ENCODE assay signal across 9 mouse cellular contexts in genomic region chr16:34996133-34996532, GRCm38 (mm10). TPM values are rescaled to one million over a fixed set of nuclear protein-coding genes. Genes with fewer than 3 reads are reported as not detected.
DNase-seq lines count a peak whose midpoint lies in the region; ATAC-seq and TF ChIP-seq lines count a peak whose summit lies in the region.
"Had no signal": no experiment of that assay in that cellular context is flagged by ENCODE, and none has a peak within 500 bp of the region (broad histone marks: within the 10 kb centered on the region; RNA-seq: fewer than 3 reads in every experiment).

No protein-coding gene starts in this region.

- 45% methylated on average over 5 of the region's 5 CpGs for WGBS in forebrain, embryonic 14.5 days
- WGBS in forebrain, embryonic 10.5 days = 80% methylated on average over 5 of the region's 5 CpGs
- WGBS in intestine, embryonic 14.5 days = 26% methylated on average over 5 of the region's 5 CpGs
- WGBS in midbrain, embryonic 16.5 days = 60% methylated on average over 5 of the region's 5 CpGs

- ATAC-seq in forebrain, embryonic 14.5 days = no peak
- ATAC-seq in frontal cortex, adult (ENCODE audit: low TSS enrichment) = peak; percentile 61
- ATAC-seq in intestine, embryonic 14.5 days (replicated peaks; ENCODE audit: low FRiP score, low TSS enrichment, low read depth) = no peak
- no peak for ATAC-seq in midbrain, embryonic 16.5 days

- H3K36me3 ChIP-seq in forebrain, embryonic 14.5 days (ENCODE audit: control insufficient read depth, insufficient read depth, low read length) = no peaks in the 10 kb centered on the region
- no peaks in the 10 kb centered on the region for H3K36me3 ChIP-seq in forebrain, embryonic 10.5 days (replicated peaks)
- H3K36me3 ChIP-seq in intestine, embryonic 14.5 days (ENCODE audit: control insufficient read depth, insufficient read depth, low read length) = peaks cover under 1% of the 10 kb centered on the region; the same call in 1 of the 2 replicates
- no peaks in the 10 kb centered on the region for H3K36me3 ChIP-seq in midbrain, embryonic 16.5 days (ENCODE audit: control insufficient read depth, insufficient read depth, low read length)
- H3K36me3 ChIP-seq: neural tube, embryonic 12.5 days had no signal

- H3K4me3 ChIP-seq in forebrain, embryonic 14.5 days (ENCODE audit: low read depth, low read length) = no peak overlapping the region
- no peak overlapping the region for H3K4me3 ChIP-seq in forebrain, embryonic 10.5 days
- peak overlapping the region; percentile 21 for H3K4me3 ChIP-seq in intestine, embryonic 14.5 days (ENCODE audit: low read depth, low read length)
- no peak overlapping the region for H3K4me3 ChIP-seq in left cerebral cortex, adult 2 months
- H3K4me3 ChIP-seq in midbrain, embryonic 16.5 days (ENCODE audit: low read depth, low read length) = no peak overlapping the region
- H3K4me3 ChIP-seq: neural tube, embryonic 12.5 days had no signal

- H3K4me1 ChIP-seq in forebrain, embryonic 14.5 days (ENCODE audit: control insufficient read depth, insufficient read depth, low read length) = peaks cover 11% of the 10 kb centered on the region
- peaks cover 30% of the 10 kb centered on the region for H3K4me1 ChIP-seq in forebrain, embryonic 10.5 days
- peaks cover 20% of the 10 kb centered on the region for H3K4me1 ChIP-seq in intestine, embryonic 14.5 days (replicated peaks; ENCODE audit: control insufficient read depth, insufficient read depth, low read length)
- peaks cover 7% of the 10 kb centered on the region for H3K4me1 ChIP-seq in midbrain, embryonic 16.5 days (ENCODE audit: control insufficient read depth, insufficient read depth, low read length)

- DNase-seq in forebrain, embryonic 14.5 days (ENCODE audit: low spot score) = peak; percentile 77
- no peak for DNase-seq in forebrain, embryonic 10.5 days (ENCODE audit: extremely low spot score, low spot score)
- peak; percentile 62 for DNase-seq in MN1 (ENCODE audit: low spot score)
- DNase-seq in intestine, embryonic 14.5 days (ENCODE audit: low spot score) = no peak
- peak; percentile 77 to 82 for DNase-seq in left cerebral cortex, adult 2 months (ENCODE audit: extremely low spot score in 1 of 2, low spot score in 2 of 2)
- peak; percentile 81 to 82 for DNase-seq in right cerebral cortex, postnatal 36 days (ENCODE audit: low spot score in 2 of 2)

- no peak overlapping the region for H3K27ac ChIP-seq in forebrain, embryonic 14.5 days (ENCODE audit: low read depth, low read length)
- no peak overlapping the region for H3K27ac ChIP-seq in forebrain, embryonic 10.5 days
- H3K27ac ChIP-seq in intestine, embryonic 14.5 days (ENCODE audit: low read depth) = peak overlapping the region; percentile 80
- H3K27ac ChIP-seq in left cerebral cortex, adult 2 months = peak overlapping the region; percentile 80
- H3K27ac ChIP-seq in midbrain, embryonic 16.5 days (ENCODE audit: low read length) = no peak overlapping the region
- H3K27ac ChIP-seq: neural tube, embryonic 12.5 days had no signal

- no peak overlapping the region for H3K9ac ChIP-seq in forebrain, embryonic 14.5 days (ENCODE audit: low read length)
- H3K9ac ChIP-seq in intestine, embryonic 14.5 days (ENCODE audit: low read length) = peak overlapping the region; percentile 63
- H3K9ac ChIP-seq in midbrain, embryonic 16.5 days (ENCODE audit: low read depth, low read length) = no peak overlapping the region
- H3K9ac ChIP-seq: neural tube, embryonic 12.5 days had no signal

- H3K27me3 ChIP-seq in forebrain, embryonic 14.5 days (replicated peaks; ENCODE audit: control insufficient read depth, insufficient read depth, low read length) = no peaks in the 10 kb centered on the region
- peaks cover 17% of the 10 kb centered on the region for H3K27me3 ChIP-seq in forebrain, embryonic 10.5 days (ENCODE audit: poor library complexity, severe bottlenecking)
- H3K27me3 ChIP-seq in intestine, embryonic 14.5 days (replicated peaks; ENCODE audit: control insufficient read depth, insufficient read depth, low read length) = no peaks in the 10 kb centered on the region
- no peaks in the 10 kb centered on the region for H3K27me3 ChIP-seq in midbrain, embryonic 16.5 days (ENCODE audit: control insufficient read depth, insufficient read depth, low read depth, low read length)

- intact Hi-C loops in left cerebral cortex, adult 2 months (cut with DNase I) = no loop called here

- no peak overlapping the region for H3K4me2 ChIP-seq in forebrain, embryonic 14.5 days (ENCODE audit: low read length)
- peak overlapping the region; percentile 44 for H3K4me2 ChIP-seq in intestine, embryonic 14.5 days (ENCODE audit: low read length)
- H3K4me2 ChIP-seq in midbrain, embryonic 16.5 days (ENCODE audit: low read length) = no peak overlapping the region
- H3K4me2 ChIP-seq: neural tube, embryonic 12.5 days had no signal

- TF ChIP-seq CTCF in left cerebral cortex, adult 2 months (IDR thresholded peaks at IDR 0.05) = no peak

- no peaks in the 10 kb centered on the region for H3K9me3 ChIP-seq in forebrain, embryonic 14.5 days (replicated peaks; ENCODE audit: control insufficient read depth, low read length)
- no peaks in the 10 kb centered on the region for H3K9me3 ChIP-seq in forebrain, embryonic 10.5 days
- no peaks in the 10 kb centered on the region for H3K9me3 ChIP-seq in intestine, embryonic 14.5 days (ENCODE audit: control insufficient read depth, low read length)
- H3K9me3 ChIP-seq in midbrain, embryonic 16.5 days (replicated peaks; ENCODE audit: control insufficient read depth, low read length, poor library complexity, severe bottlenecking) = no peaks in the 10 kb centered on the region
- H3K9me3 ChIP-seq: neural tube, embryonic 12.5 days had no signal

RNA-seq across cellular contexts. Expression of gene Hacd2, which starts 26.1 kb away (rescaled TPM):
- polyA plus RNA-seq in forebrain, embryonic 14.5 days (2014; fragmentation: Nextera tagmentation; extraction: Ambion mirVana) = 19.8 and 32.1 TPM in 2 replicates
- 69.8 and 94.8 TPM in 2 replicates for polyA plus RNA-seq in forebrain, embryonic 10.5 days (2016; fragmentation: Nextera tagmentation; extraction: Ambion mirVana)
- 45.4 and 53.7 TPM in 2 replicates for polyA plus RNA-seq in intestine, embryonic 14.5 days (2014; fragmentation: Nextera tagmentation; extraction: Ambion mirVana)
- total RNA-seq in left cerebral cortex, adult 2 months (2021) = 10 to 100 TPM; 25.3 to 30.2 TPM
- polyA plus RNA-seq in midbrain, embryonic 16.5 days (2015; fragmentation: Nextera tagmentation; extraction: Ambion mirVana) = 40.4 and 44.0 TPM in 2 replicates

Comparison
In these comparisons a context has a peak if more than half of its experiments do, and no peak if none do; other contexts are left out.
1. DNase-seq: peak in forebrain, embryonic 14.5 days (single experiment), MN1 (single experiment), left cerebral cortex, adult 2 months (2 of 2) and right cerebral cortex, postnatal 36 days (2 of 2); none in forebrain, embryonic 10.5 days (single experiment) and intestine, embryonic 14.5 days (single experiment).
2. H3K27ac ChIP-seq: peak in intestine, embryonic 14.5 days (single experiment) and left cerebral cortex, adult 2 months (single experiment); none in forebrain, embryonic 14.5 days (single experiment), forebrain, embryonic 10.5 days (single experiment) and midbrain, embryonic 16.5 days (single experiment).